Mouse (Mus musculus): Measurements from ENCODE around the gene Rapgef4.
A peak's percentile ranks its signal among the peaks of the same experiment; 100 is the strongest.

The Rapgef4 gene

DNA sequence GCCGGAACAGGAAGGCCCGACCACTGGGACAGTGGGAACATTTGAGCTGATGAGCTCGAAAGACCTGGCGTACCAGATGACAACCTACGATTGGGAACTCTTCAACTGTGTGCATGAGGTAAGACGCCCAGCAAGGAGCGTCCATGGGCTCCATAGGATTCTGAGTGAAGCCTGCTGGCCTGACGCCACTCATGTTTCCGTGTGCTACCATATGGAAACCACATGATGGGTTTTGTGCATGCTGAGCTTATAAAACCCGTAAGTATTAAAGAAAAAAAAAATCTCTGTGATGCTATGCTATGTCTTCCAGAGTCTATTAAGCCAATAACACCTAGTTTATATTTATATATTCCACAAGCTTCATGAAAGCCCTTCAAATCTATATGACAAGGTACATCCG is 253.0 kb downstream of the Rapgef4 start:
- no peak for DNase-seq (ENCODE audit: low spot score)

DNA sequence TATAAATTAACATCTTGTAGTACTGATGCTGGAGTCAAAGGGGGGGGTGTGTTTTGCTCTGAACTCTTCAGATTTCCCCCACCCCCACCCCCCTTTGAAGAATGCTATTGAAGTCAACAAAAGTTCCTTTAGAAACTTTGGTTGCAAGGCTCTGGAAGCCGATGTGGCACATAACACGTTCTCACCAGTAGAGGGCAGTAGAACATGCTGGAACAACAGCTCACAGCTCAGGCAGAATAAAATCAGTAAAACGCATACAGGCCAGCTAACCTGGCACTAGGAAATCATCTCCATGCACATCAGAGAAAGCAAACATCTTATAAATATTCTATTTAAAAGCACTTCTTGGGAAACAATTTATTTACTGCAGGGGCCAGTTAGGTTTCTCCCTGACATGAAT is 253.9 kb downstream of the Rapgef4 start:
- DNase-seq (ENCODE audit: low spot score) = peak; percentile 47

DNA sequence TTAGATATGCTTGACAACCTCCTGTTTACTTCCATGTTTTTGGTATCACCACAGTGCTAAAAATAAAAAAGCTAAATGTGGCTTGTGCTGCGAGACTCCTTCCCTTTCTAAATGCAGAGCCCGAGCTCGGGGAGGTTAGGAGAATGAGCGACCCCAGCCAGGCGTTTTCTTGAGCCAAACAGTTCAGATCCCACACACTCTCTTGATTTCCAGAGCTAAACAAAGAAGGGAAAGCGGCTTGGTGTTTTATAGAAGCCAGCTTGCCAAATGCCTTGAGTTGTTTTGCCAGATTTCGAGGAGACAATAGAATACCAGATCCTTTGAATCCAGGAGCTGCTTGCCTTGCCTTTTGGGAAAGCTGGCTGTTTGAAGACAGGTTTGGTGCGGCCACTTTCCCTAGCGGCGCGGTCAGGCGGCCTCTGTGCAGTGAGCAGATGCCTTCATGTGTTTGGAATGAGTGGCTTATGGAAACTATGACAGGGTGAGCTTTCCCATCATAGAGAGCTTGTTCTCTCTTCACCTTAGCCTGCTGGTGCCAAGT is 254.4 kb downstream of the Rapgef4 start:
- DNase-seq (ENCODE audit: low spot score) = no peak

- DNase-seq (ENCODE audit: low spot score) = no peak
Observed at GRCm38 (mm10) chr2:72238421-72238820, 257.4 kb downstream of the Rapgef4 start.

- no peak for DNase-seq (ENCODE audit: low spot score)
Observed at GRCm38 (mm10) chr2:72238925-72239324, 257.9 kb downstream of the Rapgef4 start.

- DNase-seq (ENCODE audit: low spot score) = no peak
Observed at GRCm38 (mm10) chr2:72239456-72239855, 258.4 kb downstream of the Rapgef4 start.

- DNase-seq (ENCODE audit: low spot score) = no peak
Observed at GRCm38 (mm10) chr2:72239993-72240392, 259.0 kb downstream of the Rapgef4 start.

- DNase-seq (ENCODE audit: low spot score) = no peak
Observed at GRCm38 (mm10) chr2:72240691-72241090, 259.7 kb downstream of the Rapgef4 start.

- DNase-seq (ENCODE audit: low spot score) = no peak
Observed at GRCm38 (mm10) chr2:72241714-72242472, 260.9 kb downstream of the Rapgef4 start.

- no peak for DNase-seq (ENCODE audit: low spot score)
Observed at GRCm38 (mm10) chr2:72242910-72243675, 262.1 kb downstream of the Rapgef4 start.

- DNase-seq (ENCODE audit: low spot score) = no peak
Observed at GRCm38 (mm10) chr2:72245631-72246030, 264.6 kb downstream of the Rapgef4 start.

- no peak for DNase-seq (ENCODE audit: low spot score)
Observed at GRCm38 (mm10) chr2:72246376-72246775, 265.3 kb downstream of the Rapgef4 start.

GRCm38 (mm10) chr2:72247819-72248218 is 266.8 kb downstream of the Rapgef4 start:
- no peak for DNase-seq (ENCODE audit: low spot score)

- DNase-seq (ENCODE audit: low spot score) = no peak
Observed at GRCm38 (mm10) chr2:72252510-72253505, 271.8 kb downstream of the Rapgef4 start.

DNA sequence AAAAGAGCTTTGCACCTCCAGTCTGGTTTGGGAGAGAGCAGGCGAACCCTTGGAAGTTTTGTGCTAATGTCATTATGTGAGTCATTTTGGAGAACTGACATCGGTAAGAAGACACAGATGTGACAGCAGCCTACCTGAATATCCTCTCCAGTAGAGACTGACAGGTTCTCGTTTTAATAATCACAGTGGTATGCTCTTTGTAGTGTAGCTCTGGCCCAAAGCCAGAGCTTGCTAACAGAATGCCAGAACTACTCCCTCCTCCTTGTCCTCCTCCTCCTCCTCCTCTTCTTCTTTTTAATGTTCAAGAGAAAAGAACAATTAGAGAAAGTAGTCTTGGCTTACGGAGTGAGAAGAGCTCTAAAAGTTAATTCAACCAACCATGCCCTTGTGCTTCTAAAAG is 272.8 kb downstream of the Rapgef4 start:
- DNase-seq (ENCODE audit: low spot score) = no peak

- DNase-seq (ENCODE audit: low spot score) = no peak
Observed at GRCm38 (mm10) chr2:72254813-72255582, 274.0 kb downstream of the Rapgef4 start.

GRCm38 (mm10) chr2:72260704-72261103 is 279.7 kb downstream of the Rapgef4 start:
- DNase-seq (ENCODE audit: low spot score) = no peak

- DNase-seq (ENCODE audit: low spot score) = no peak
Observed at GRCm38 (mm10) chr2:72262814-72263480, 281.9 kb downstream of the Rapgef4 start.

- DNase-seq (ENCODE audit: low spot score) = no peak
Observed at GRCm38 (mm10) chr2:72267390-72267789, 286.4 kb downstream of the Rapgef4 start.

- DNase-seq (ENCODE audit: low spot score) = no peak
Observed at GRCm38 (mm10) chr2:72269651-72270341, 288.8 kb downstream of the Rapgef4 start.
